11 mouse cellular contexts compared by ENCODE assay signal in the genomic region with DNA sequence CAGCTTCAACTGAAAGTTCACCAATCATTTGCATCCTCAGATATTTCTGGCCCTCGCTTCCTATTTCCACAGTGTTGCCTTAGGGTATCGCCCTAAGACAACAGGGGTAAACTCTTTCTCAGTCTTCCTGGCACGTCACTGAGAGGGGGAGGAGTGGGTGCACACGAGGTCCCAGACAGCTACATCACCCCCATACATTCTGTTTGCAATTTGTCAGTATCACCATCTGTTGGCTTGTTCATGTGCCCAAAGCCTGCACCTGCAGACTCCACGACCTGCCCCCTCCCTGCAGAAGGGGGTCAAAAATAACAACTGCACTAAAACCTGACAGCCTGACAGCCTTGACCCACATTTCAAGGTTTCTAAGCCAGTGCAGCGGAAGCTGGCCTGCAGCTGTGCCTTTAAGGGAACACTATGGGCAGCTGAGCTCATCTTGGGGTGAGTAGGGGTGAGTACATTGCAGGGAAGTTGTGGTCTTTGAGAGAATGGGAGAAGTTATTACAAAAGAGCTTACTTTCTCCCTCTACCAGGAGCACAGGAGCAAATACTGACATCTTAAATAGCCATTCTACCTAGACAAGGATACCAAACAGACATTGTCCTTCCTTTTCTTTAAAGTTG. TPM values are rescaled to one million over a fixed set of nuclear protein-coding genes. Genes with fewer than 3 reads are reported as not detected.
A peak's percentile ranks its signal among the peaks of the same experiment; 100 is the strongest.
DNase-seq lines count a peak whose midpoint lies in the region; ATAC-seq and TF ChIP-seq lines count a peak whose summit lies in the region.
"Had no signal": no experiment of that assay in that cellular context is flagged by ENCODE, and none has a peak within 500 bp of the region (broad histone marks: within the 10 kb centered on the region; RNA-seq: fewer than 3 reads in every experiment).

No protein-coding gene starts in this region.

- H3K4me3 ChIP-seq in lung, embryonic 15.5 days, result no peak overlapping the region
- H3K4me3 ChIP-seq in stomach, postnatal 0 days (ENCODE audit: low read depth, low read length), result no peak overlapping the region
- H3K4me3 ChIP-seq: embryonic facial prominence, embryonic 13.5 days had no signal

- TF ChIP-seq EP300 in stomach, postnatal 0 days (optimal IDR thresholded peaks at IDR 0.05), result no peak

- ATAC-seq in lung, embryonic 15.5 days (ENCODE audit: borderline replicate concordance, extremely low read depth, low FRiP score, low TSS enrichment), result 0 out of 2 replicates have a peak, but pooled peaks have one; percentile 17
- peak; percentile 36; the same call in 1 of the 2 replicates for ATAC-seq in monocyte, adult 5-6 weeks (replicated peaks; ENCODE audit: insufficient number of reproducible peaks, low FRiP score, low TSS enrichment, poor library complexity, severe bottlenecking)
- ATAC-seq in stomach, postnatal 0 days (ENCODE audit: low FRiP score, low TSS enrichment), result no peak
- ATAC-seq: inflammation-experienced regulatory T-cells, adult 6 months; lung, postnatal 0 days had no signal

- no peak for TF ChIP-seq CTCF in stomach, postnatal 0 days (IDR thresholded peaks at IDR 0.05; ENCODE audit: low read depth)

- H3K4me2 ChIP-seq in lung, embryonic 15.5 days, result no peak overlapping the region
- no peak overlapping the region for H3K4me2 ChIP-seq in stomach, postnatal 0 days (replicated peaks; ENCODE audit: low read depth)
- H3K4me2 ChIP-seq: embryonic facial prominence, embryonic 13.5 days had no signal

- H3K27ac ChIP-seq in lung, embryonic 15.5 days, result no peak overlapping the region
- H3K27ac ChIP-seq in stomach, postnatal 0 days (replicated peaks), result no peak overlapping the region
- H3K27ac ChIP-seq: embryonic facial prominence, embryonic 13.5 days had no signal

- peaks cover 12% of the 10 kb centered on the region for H3K4me1 ChIP-seq in lung, embryonic 15.5 days
- H3K4me1 ChIP-seq in stomach, postnatal 0 days (replicated peaks; ENCODE audit: control insufficient read depth, insufficient read depth), result no peaks in the 10 kb centered on the region

- no peaks in the 10 kb centered on the region for H3K9me3 ChIP-seq in lung, embryonic 15.5 days
- H3K9me3 ChIP-seq in stomach, postnatal 0 days (ENCODE audit: control insufficient read depth, low read length), result no peaks in the 10 kb centered on the region
- H3K9me3 ChIP-seq: embryonic facial prominence, embryonic 13.5 days had no signal

- 48% methylated on average over 6 of the region's 6 CpGs for WGBS in lung, embryonic 15.5 days
- 58% methylated on average over 6 of the region's 6 CpGs for WGBS in stomach, postnatal 0 days

- DNase-seq in cerebellum, postnatal 25 days, result peak; percentile 14 to 25
- no peak for DNase-seq in cerebellum, adult 11-12 months
- DNase-seq in lung, postnatal 4 days, result no peak
- DNase-seq in stomach, postnatal 0 days (ENCODE audit: low spot score), result no peak
- DNase-seq in adrenal gland, adult 18-20 months (ENCODE audit: low spot score in 2 of 2), result no peak
- DNase-seq in heart, adult 8-10 months (ENCODE audit: low spot score), result no peak

- no peak overlapping the region for H3K9ac ChIP-seq in lung, embryonic 15.5 days
- H3K9ac ChIP-seq in stomach, postnatal 0 days (ENCODE audit: low read length), result no peak overlapping the region
- H3K9ac ChIP-seq: embryonic facial prominence, embryonic 13.5 days had no signal

- H3K27me3 ChIP-seq in lung, embryonic 15.5 days, result no peaks in the 10 kb centered on the region
- H3K27me3 ChIP-seq in stomach, postnatal 0 days (ENCODE audit: control insufficient read depth, insufficient read depth, low read length), result no peaks in the 10 kb centered on the region
- H3K27me3 ChIP-seq: embryonic facial prominence, embryonic 13.5 days had no signal

- H3K36me3 ChIP-seq in lung, embryonic 15.5 days, result no peaks in the 10 kb centered on the region
- no peaks in the 10 kb centered on the region for H3K36me3 ChIP-seq in stomach, postnatal 0 days (ENCODE audit: control insufficient read depth, insufficient read depth, low read length)
- H3K36me3 ChIP-seq: embryonic facial prominence, embryonic 13.5 days had no signal

RNA-seq across cellular contexts. Expression of a gene that starts 58.8 kb away (rescaled TPM):
- polyA plus RNA-seq in lung, embryonic 15.5 days (2015; fragmentation: Nextera tagmentation; extraction: Ambion mirVana), result 35.8 and 38.3 TPM in 2 replicates
- 52.6 to 69.1 TPM (median 61.7 TPM) in 3 replicates for total RNA-seq in monocyte, adult 5-6 weeks (2017)
- polyA plus RNA-seq in stomach, postnatal 0 days (2015; fragmentation: Nextera tagmentation; extraction: Ambion mirVana), result 22.6 and 25.2 TPM in 2 replicates
- total RNA-seq in adrenal gland, adult 18-20 months (2021), result 100 to 1,000 TPM in 1 of 2 experiments, 10 to 100 TPM in 1; 47.4 to 120 TPM
- total RNA-seq in heart, adult 8-10 months (2022), result 10 to 100 TPM; 31.8 to 33.7 (median 32.1) TPM

Comparison
In these comparisons a context has a peak if more than half of its experiments do, and no peak if none do; other contexts are left out.
1. DNase-seq: peak in cerebellum, postnatal 25 days (2 of 2); none in cerebellum, adult 11-12 months (single experiment), lung, postnatal 4 days (0 of 2), stomach, postnatal 0 days (single experiment), adrenal gland, adult 18-20 months (0 of 2) and heart, adult 8-10 months (single experiment).